Mouse (Mus musculus) embryonic stem cell, embryonic (primary cell): ENCODE data around the gene Siah2.

Experiments used
- CTCF ChIA-PET, 4 experiments: fragments of 300-600 bp in 2 of 4; fragments of 350-600 bp in 2 of 4; sonication (Branson Sonifier 250); formaldehyde crosslinking; loops; one replicate each; lab custom pipeline; 2022; ENCODE audit warnings: inconsistent platforms in 2 of 4; lab: Charles Lee
- POLR2A ChIA-PET, 4 experiments: fragments of 300-600 bp in 2 of 4; fragments of 350-600 bp in 2 of 4; sonication (Branson Sonifier 250); formaldehyde crosslinking; loops; one replicate each; lab custom pipeline; 2022; ENCODE audit warnings: antibody characterized with exemption in 4 of 4, inconsistent platforms in 1 of 4; lab: Charles Lee

The Siah2 gene

GRCm38 (mm10) chr3:58682336-58682735, 9.9 kb downstream of the Siah2 start:
- ChIA-PET CTCF (no interaction called here), POLR2A (interaction anchor here in 3 of 4 experiments (0.6 to 5.9 kb wide), 6 partner anchors 8 to 12 kb away, joined by 3 to 52 read pairs (median 4); partner anchors contain the start of gene Siah2 (in 2 of the 3))

GRCm38 (mm10) chr3:58681831-58682230, 10.4 kb downstream of the Siah2 start:
- ChIA-PET POLR2A (interaction anchor here in 3 of 4 experiments (0.6 to 5.9 kb wide), 6 partner anchors 8 to 12 kb away, joined by 3 to 69 read pairs (median 4); partner anchors contain the start of gene Siah2 (in 3 of the 3)), CTCF (no interaction called here)

GRCm38 (mm10) chr3:58680943-58681637, 11.1 kb downstream of the Siah2 start:
- CTCF ChIA-PET = no interaction called here
- POLR2A ChIA-PET = interaction anchor here in 3 of 4 experiments (0.6 to 5.9 kb wide), 7 partner anchors 8 to 20 kb away, joined by 3 to 69 read pairs (median 4); partner anchors contain the start of gene Siah2 (in 3 of the 3)

- ChIA-PET POLR2A (interaction anchor here in 3 of 4 experiments (0.7 to 5.9 kb wide), 7 partner anchors 8 to 24 kb away, joined by 3 to 69 read pairs (median 4); partner anchors contain the start of gene Siah2 (in 2 of the 3)), CTCF (interaction anchor here in 1 of 4 experiments (1.0 kb wide), 1 partner anchor 23 kb away, joined by 4 read pairs; no protein-coding TSS in a partner anchor)
Measured at GRCm38 (mm10) chr3:58679996-58680395, 12.2 kb downstream of the Siah2 start.

- ChIA-PET POLR2A (interaction anchor here in 3 of 4 experiments (1.5 to 5.9 kb wide), 4 partner anchors 11 to 14 kb away, joined by 4 to 69 read pairs (median 31); partner anchors contain the start of gene Siah2 (in 3 of the 3)), CTCF (no interaction called here)
Measured at GRCm38 (mm10) chr3:58678905-58679304, 13.3 kb downstream of the Siah2 start.

- ChIA-PET POLR2A (interaction anchor here in 3 of 4 experiments (1.1 to 5.9 kb wide), 5 partner anchors 11 to 45 kb away, joined by 3 to 69 read pairs (median 10); partner anchors contain the start of gene Siah2 (in 3 of the 3)), CTCF (no interaction called here)
Measured at GRCm38 (mm10) chr3:58678384-58678783, 13.8 kb downstream of the Siah2 start.

GRCm38 (mm10) chr3:58677615-58678014, 14.6 kb downstream of the Siah2 start:
- ChIA-PET POLR2A (interaction anchor here in 3 of 4 experiments (0.8 to 5.9 kb wide), 6 partner anchors 12 to 45 kb away, joined by 3 to 69 read pairs (median 7); partner anchors contain the start of gene Siah2 (in 3 of the 3)), CTCF (interaction anchor here in 1 of 4 experiments (0.6 kb wide), 1 partner anchor 59 kb away, joined by 3 read pairs; no protein-coding TSS in a partner anchor)

GRCm38 (mm10) chr3:58673295-58673694, 18.9 kb downstream of the Siah2 start:
- ChIA-PET POLR2A (interaction anchor here in 3 of 4 experiments (1.1 to 3.5 kb wide), 4 partner anchors 8 to 19 kb away, joined by 3 to 25 read pairs (median 10); partner anchors contain the start of gene Siah2 (in 2 of the 3)), CTCF (interaction anchor here in 1 of 4 experiments (2.2 kb wide), 1 partner anchor 15 kb away, joined by 8 read pairs; no protein-coding TSS in a partner anchor)

GRCm38 (mm10) chr3:58672481-58673183, 19.6 kb downstream of the Siah2 start:
- ChIA-PET POLR2A (interaction anchor here (0.6 to 3.5 kb wide), 9 partner anchors 9 to 364 kb away, joined by 3 to 25 read pairs (median 6); partner anchors contain the start of gene Siah2 (in 2 of the 4)), CTCF (interaction anchor here in 1 of 4 experiments (2.2 kb wide), 1 partner anchor 15 kb away, joined by 8 read pairs; no protein-coding TSS in a partner anchor)

- ChIA-PET POLR2A (interaction anchor here (0.6 to 3.5 kb wide), 13 partner anchors 8 to 218 kb away, joined by 3 to 25 read pairs (median 4); partner anchors contain the start of genes Siah2 (in 3 of the 4), Eif2a (in 1 of the 4) and Serp1 (in 1 of the 4)), CTCF (interaction anchor here (0.6 to 2.2 kb wide), 5 partner anchors 14 to 1610 kb away, joined by 3 to 8 read pairs (median 4); no protein-coding TSS in a partner anchor)
Measured at GRCm38 (mm10) chr3:58671616-58672250, 20.5 kb downstream of the Siah2 start.

- POLR2A ChIA-PET = interaction anchor here in 1 of 4 experiments (1.1 to 1.5 kb wide), 2 partner anchors 33 to 127 kb away, joined by 3 read pairs; no protein-coding TSS in a partner anchor
- CTCF ChIA-PET = no interaction called here
Measured at GRCm38 (mm10) chr3:58663970-58664369, 28.2 kb downstream of the Siah2 start.

- POLR2A ChIA-PET = no interaction called here
Measured at GRCm38 (mm10) chr3:58660636-58661035, 31.6 kb downstream of the Siah2 start.

GRCm38 (mm10) chr3:58657356-58657755, 34.8 kb downstream of the Siah2 start:
- ChIA-PET POLR2A (interaction anchor here (0.6 to 1.6 kb wide), 7 partner anchors 15 to 1844 kb away, joined by 3 to 4 read pairs (median 3); partner anchors contain the start of gene Siah2 (in 1 of the 4)), CTCF (interaction anchor here (0.5 to 2.6 kb wide), 20 partner anchors 9 to 758 kb away, joined by 3 to 12 read pairs (median 4); partner anchors contain the start of gene Siah2 (in 1 of the 4))

More at GRCm38 (mm10) chr3:58660636-58661035, 31.6 kb downstream of the Siah2 start:
- CTCF ChIA-PET = interaction anchor here in 1 of 4 experiments (0.5 kb wide), 1 partner anchor 55 kb away, joined by 3 read pairs; no protein-coding TSS in a partner anchor

- ChIA-PET CTCF (interaction anchor here in 1 of 4 experiments (1.2 to 2.6 kb wide), 2 partner anchors 130 to 131 kb away, joined by 4 to 8 read pairs; no protein-coding TSS in a partner anchor), POLR2A (interaction anchor here in 1 of 4 experiments (1.3 kb wide), 1 partner anchor 24 kb away, joined by 3 read pairs; no protein-coding TSS in a partner anchor)
Measured at GRCm38 (mm10) chr3:58655362-58656130, 36.7 kb downstream of the Siah2 start.

GRCm38 (mm10) chr3:58653907-58654306, 38.3 kb downstream of the Siah2 start:
- CTCF ChIA-PET = interaction anchor here in 2 of 4 experiments (0.6 to 1.8 kb wide), 6 partner anchors 11 to 142 kb away, joined by 3 to 8 read pairs (median 4); no protein-coding TSS in a partner anchor
- POLR2A ChIA-PET = no interaction called here

GRCm38 (mm10) chr3:58650328-58650727, 41.9 kb downstream of the Siah2 start:
- CTCF ChIA-PET = interaction anchor here in 2 of 4 experiments (0.6 to 1.0 kb wide), 4 partner anchors 12 to 136 kb away, joined by 3 to 4 read pairs (median 4); no protein-coding TSS in a partner anchor

More at GRCm38 (mm10) chr3:58650328-58650727, 41.9 kb downstream of the Siah2 start:
- POLR2A ChIA-PET = interaction anchor here in 1 of 4 experiments (0.5 to 0.6 kb wide), 2 partner anchors 19 to 305 kb away, joined by 3 read pairs; no protein-coding TSS in a partner anchor
